Mouse (Mus musculus) spleen, postnatal 4 days (tissue): ENCODE data around the gene Endou.
A peak's percentile ranks its signal among the peaks of the same experiment; 100 is the strongest.

Experiments
- DNase-seq, 2 experiments: peaks; one replicate each; pipeline ENCODE4 v3.0.0; 2022; ENCODE audit warnings: low spot score in 2 of 2

Gene Endou

DNA sequence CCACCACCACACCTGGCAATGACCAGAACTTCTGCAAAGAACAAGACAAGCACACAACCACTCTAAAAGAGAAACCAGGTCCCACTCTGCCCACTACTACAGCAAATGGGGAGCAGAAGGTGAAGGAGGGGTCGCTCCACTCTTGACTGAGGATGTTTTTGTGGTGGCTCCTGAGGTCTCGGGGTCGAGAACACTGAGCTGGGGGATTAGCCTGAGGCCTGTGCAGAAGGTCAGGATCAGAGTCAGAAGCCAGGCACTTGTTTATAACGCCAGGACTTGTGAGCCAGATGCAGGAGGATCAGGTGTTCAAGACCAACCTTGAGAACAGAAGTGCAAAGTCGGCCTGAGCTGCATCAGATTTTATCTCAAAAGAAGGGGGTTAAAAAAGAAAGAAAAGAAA, 3.6 kb downstream of the Endou start:
- DNase-seq: no peak

GRCm38 (mm10) chr15:97727048-97727447, 4.1 kb downstream of the Endou start:
- DNase-seq: no peak

DNA sequence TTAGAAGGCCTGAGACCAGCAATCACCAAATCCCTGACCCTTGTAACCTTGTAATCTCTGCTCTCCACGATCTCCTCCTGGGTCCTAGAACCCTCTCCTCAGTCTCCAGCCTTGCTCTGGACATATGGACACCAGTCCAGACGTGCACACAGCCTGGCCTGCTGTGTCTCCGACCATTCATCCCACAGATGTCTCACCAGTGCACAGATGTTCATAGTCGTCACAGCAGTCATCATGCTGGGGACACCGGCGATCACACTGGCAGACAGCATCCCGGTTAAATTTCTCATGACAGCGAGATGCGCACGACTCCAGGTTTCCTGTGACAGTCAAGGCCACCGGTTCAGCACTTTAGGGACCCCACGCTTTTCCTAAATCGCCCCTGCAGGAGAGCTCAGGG, 4.8 kb downstream of the Endou start:
- DNase-seq: no peak

DNA sequence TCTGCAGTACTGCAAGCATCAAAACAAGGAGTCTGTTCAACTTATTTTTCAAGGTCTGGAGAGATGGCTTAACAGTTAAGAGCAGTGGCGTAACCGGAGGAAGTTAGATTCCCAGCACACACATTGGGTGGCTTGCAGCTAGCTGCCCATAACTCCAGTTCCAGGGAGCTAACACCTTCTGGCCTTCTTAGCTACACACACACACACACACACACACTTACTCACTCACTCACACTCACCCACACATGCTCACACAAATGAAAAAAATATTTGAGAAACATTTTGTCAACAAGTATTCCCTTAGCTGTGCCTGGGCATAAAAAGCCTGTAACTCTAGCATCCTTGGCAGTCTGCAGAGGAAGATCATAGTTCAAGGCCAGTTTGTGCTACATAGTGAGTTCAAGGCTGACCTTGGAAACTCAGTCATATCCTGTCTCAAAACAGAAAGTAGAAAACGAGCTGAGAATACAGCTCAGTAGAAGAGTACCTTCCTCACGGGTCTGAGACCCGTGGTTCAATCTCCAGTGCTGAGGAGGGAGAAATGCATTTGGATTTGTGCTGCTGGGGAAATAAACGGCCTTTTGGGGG, 5.8 kb downstream of the Endou start:
- no peak for DNase-seq

DNA sequence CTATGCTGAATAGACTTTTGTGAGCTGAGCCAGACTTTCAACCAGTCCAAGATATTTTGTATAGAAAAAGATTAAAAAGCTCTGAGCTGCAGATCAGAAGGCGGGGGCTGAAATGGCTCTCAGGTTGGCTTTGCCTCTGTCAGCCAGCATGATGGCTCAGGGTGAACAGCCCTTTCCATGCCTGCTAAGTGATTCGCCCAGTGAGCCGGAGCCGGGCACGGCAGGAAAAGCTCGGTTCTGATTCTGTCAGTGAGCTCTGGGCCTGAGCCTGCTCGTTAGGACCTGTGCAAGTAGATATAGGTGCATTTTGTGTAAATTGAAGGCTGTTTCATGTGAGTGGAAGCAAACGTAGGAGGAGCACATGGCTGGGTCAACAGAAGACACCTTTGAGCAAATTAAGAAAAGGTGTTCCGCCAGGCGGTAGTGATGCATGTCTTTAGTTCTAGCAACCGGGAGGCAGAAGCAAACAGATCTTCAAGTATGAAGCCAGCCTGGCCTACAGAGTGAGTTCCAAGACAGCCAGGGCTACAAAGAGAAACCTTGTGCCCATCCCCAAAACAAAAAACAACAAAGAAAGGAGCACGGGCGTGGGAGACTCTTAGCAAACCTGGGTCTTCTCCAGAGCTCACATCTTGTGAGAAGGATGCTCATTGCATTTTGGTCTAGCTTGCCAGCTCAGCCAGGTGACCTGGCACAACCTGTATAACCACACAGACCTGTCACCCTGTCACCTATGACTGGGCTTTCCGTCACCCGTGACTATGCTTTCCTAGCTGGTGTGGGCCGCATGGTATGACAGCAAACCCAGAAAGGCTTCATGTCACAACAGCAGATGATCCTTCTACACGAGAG, 6.6 kb downstream of the Endou start:
- no peak for DNase-seq

DNA sequence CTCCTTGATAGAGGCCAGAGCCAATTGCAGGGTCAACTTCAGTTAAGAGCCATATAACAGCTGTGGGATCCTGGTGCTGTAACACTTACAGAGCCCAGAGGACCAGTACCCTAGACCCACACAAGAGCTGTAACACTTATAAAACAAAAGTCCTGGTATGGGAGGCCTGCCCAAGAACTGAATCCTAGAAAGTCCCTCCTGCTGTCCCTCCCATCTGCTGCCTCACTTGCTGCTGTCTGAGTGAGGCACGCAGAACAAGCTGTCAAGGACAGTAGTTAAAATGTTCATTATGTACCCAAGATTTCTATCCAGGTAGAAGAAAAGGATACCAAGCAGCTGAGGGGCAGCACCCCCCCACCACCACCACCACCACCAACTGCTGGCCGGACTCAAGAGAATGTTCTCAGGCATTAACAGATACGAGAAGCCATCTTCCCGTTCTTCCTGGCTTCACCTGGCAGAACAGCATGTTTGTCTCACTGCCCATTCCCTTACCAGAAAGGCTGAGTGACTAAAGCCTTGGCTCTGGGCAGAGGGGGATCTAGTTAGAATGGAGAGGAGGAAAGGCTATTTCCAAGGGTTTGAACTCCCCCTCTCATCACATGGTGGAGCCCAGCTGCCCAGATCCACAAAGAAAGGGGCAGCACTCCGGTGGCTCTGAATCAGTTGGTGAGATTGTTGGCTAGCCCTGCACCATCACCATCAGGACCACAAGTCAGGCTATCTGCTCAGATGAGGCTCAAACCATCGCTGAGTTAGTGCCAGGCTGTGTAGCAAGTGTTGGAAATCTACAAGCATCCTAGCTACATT, 7.4 kb downstream of the Endou start:
- no peak for DNase-seq

DNA sequence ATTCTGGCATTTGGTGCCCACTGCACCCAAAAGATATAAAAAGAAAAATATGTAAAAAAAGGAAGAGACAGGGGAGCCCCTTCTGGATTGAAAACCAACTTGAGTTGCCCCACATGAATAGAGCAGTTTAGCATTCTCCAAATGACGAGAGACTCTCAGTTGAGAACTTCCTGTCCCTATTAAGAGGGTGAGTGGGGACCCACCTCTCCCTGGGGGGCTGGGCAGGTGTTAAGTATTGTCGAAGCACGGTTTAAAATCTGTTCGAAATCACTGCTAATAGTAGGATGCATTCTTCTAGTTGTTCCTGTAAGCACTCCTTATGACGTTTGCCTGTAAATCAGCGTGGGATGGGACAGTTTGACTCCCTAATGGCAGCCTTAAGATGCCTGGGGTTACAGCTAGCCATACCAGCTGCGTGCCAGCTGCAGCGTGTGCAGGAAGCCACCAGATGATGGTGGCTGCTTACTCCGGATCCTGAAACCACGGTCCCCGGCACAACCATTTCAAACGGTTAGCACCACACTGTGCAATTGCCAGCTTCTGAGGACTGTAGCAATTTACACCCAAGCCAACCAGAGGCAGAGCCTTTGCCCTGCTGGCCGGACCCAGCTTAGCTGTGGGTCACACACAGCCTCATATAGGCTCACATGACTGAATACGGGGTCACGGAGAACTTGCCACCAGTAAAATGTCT, 10.0 kb downstream of the Endou start:
- DNase-seq: no peak

DNA sequence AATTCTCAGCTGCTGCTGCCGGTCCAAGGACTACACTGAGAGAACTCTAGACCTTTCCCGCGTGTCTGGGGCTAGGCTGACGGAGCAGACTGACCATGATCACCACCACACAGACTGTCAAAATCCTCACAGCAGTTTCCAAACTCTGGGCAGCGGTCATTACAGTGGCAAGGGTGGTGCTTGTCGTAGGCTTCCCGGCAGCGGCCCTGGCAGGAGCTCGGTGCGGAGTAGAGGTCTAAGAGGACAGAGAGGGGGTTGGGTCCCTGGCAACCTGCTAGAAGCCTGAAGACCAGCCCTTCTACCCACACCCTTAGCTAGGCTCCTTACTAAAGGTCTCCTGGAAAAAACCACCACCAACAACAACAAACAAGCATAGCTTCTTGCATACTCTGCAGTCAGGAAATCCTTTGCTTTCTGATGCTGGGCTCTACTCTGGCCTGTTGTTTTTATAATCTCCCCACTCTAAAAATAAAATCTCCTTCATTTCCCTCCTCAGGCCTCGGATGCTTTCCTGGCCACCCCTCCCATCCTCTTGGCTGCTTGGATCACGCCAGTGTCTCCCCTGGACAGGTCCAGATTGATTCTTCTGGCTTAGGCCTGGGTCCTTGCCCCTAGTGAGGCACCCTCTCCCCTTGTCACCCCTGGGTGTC, 11.0 kb downstream of the Endou start:
- DNase-seq: no peak

DNA sequence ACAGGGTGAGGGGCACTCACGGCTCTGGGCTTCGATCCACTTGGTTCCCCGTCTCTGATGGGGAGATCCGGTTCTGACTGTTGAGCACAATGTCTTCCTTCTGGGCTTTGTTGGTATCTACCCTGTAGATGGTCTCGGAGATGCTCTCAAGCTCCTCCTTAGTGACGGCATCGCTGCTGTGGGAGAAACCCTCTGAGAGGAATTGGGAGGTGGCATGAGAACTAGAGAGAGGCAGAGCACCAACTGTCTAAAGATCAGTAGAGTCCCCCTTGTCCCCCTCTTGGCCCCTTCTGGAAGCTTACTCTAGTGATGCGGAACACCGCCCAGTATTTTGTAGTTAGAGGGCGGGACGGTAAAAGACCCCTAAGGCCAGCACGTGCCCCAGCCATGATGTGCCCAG, 11.6 kb downstream of the Endou start:
- no peak for DNase-seq

DNA sequence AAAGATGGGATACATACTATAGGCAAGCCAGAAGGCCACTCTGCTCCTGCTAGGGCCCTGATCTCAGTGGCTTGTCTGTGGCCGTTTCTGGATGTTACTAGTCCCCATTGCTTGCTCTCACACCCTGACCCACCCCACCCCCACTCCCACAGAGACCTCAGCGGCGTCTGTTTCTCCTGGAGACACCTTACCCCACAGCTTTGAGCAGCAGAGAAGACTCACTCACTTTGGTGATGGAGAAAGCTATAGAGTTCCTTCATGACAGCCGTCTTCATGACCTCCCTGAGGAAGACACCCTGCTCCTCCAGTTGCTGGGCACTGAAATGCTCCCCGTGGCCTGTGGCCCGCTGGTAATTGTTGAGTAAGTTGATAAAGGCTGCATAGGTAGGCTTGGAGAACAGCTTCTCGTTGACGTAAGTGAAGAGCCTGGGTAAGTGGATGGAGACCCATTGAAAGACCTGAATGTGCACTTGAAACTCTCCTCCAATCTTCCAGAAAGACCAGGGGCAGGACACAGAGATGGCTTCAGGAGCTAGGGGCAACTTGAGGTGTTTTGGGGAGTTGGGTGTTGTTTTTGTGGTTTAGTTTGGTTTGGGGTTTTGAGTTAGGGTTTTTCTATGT, 12.5 kb downstream of the Endou start:
- no peak for DNase-seq

DNA sequence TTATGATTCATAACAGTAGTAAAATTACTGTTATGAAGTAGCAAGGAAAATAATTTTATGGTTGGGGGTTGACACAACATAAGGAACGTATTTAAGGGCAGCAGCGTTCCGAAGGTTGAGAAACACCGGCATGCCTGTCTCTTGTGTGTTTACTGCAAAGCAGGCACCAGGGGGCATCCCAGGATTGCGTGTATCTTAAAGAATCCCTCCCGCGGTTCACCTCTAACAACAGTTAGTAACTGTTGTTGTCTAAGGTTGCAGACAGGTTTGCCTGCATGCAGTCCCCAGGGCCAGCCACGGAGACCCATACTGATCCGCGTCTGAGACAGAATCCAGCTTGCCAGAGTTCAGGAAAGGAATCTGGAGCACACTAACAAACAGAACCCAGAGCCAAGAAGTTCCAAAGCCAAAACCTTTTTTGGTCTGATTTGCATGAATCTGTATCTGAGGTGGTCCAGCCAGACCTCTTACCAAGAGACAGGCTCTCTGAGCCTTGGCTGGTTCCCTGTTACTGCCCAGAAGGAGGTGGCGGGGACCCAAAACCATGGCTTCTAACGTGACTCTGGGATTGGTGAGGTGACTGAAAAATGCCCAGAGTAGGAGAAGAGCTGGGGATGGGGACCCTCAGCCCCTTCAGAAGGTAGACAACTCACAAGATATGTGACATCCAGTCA, 13.1 kb downstream of the Endou start:
- DNase-seq: peak; percentile 50 to 74

DNA sequence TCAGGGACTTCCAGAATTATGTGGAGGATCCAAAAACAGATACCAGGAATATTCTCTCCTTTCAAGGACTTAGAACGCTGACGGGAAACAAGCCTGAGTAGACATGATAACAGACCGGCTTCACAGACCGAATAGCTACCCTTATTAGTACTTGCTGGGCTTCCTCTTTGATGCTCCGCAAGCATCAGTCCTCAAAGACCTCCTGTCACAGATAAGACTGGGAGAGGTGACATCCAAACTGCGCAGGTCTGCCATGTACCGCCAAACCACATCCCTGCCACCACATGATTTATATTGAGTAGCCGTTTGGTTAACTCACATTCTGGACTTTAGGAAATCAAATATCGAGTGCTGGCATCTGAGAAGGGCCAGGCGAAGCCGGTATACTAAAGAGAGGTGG, 14.4 kb downstream of the Endou start:
- DNase-seq: no peak

- DNase-seq: no peak
These were observed 15.4 kb downstream of the Endou start for GRCm38 (mm10) chr15:97715734-97716133.

GRCm38 (mm10) chr15:97715083-97715482, 16.1 kb downstream of the Endou start:
- DNase-seq: no peak

DNA sequence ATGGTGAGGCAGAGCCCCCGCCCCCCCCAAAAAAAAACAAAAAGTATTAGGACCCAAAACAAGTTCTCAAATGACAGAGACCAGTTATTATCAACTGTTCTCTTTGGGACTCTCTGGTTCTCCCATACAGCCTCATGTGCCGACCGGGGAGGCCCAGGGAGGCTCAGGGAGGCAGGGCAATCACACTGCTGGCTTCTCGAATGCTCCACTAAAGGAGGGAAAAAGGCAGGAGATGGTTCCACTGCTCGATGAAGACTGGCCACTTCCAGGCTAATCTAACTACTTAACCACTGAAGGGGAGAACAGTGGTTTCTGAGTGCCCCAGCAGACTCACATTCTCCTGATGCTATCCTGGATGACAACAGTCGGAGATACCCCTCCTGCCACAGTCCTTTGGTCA, 18.6 kb downstream of the Endou start:
- no peak for DNase-seq

GRCm38 (mm10) chr15:97710906-97711305, 20.2 kb downstream of the Endou start:
- DNase-seq: no peak

- DNase-seq: peak; percentile 83 to 92
These were observed 25.7 kb downstream of the Endou start, which contains the start of gene Rpap3 for GRCm38 (mm10) chr15:97705211-97706050. Rpap3 (minus strand) TSS chr15:97705825.

DNA sequence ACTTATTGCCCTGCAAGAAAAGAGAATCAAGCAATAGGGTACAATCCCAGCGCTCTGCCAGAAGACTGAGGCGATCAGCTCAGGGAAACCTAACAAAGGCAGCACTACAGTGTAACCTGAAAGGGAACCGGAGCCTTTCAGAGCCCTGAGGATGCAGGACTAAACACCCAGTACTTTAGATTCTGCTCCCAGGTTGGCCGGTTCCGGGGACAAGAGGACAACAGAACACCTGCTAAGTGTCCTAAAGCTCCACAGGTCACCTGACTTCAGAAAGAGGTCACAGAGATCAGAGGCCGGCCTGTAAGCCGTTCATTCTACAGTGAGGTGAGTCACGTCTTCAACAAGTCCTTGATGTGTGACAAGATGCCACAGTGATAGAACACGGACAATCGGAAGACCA, 34.5 kb downstream of the Endou start:
- DNase-seq: no peak

DNA sequence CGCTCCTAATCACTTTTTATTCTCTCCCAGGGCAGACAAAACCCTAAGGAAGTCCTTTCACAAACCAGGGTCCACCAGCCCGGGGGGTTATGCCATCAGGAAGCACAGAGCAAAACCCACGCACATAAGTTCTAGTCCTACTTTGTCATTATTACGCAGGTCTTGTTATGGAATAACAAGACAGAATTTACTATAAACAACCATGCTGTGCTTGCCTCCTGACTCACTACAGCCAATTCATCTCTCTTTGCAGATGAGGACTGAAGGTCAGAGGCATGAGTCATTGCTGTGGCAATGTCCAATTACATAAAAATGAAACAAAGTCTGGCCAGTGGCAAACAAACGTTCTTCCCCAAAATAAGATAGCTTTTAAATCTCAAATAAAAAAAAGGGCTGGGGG, 37.7 kb downstream of the Endou start:
- no peak for DNase-seq

GRCm38 (mm10) chr15:97684118-97684517, 47.0 kb downstream of the Endou start:
- DNase-seq: no peak
